Mouse (Mus musculus) liver, embryonic 11.5 days (tissue): ENCODE data around the gene Dnah17. TPM values are rescaled to one million over a fixed set of nuclear protein-coding genes. Genes with fewer than 3 reads are reported as not detected.

Experiments
- ATAC-seq: fragments of 200-750 bp; cut with Nextera tagmentation; replicated peaks from 2 replicates; pipeline ENCODE4 v1.8.0; 2017; ENCODE audit warnings: moderate number of reproducible peaks, mild to moderate bottlenecking, moderate TSS enrichment, moderate library complexity; ENCODE audit not compliant: low FRiP score
- DNase-seq: peaks from one replicate; pipeline ENCODE4 v3.0.0-alpha.2; 2017; ENCODE audit warnings: low spot score
- H3K27ac ChIP-seq: fragments of 300-500 bp; sonication (generic); 2 replicates; pipeline ENCODE4 v1.5.1; 2014; ENCODE audit warnings: mild to moderate bottlenecking, low read depth, low read length, control low read depth
- H3K27me3 ChIP-seq: fragments of 300-500 bp; sonication (generic); replicated peaks from 2 replicates; pipeline ENCODE4 v1.6.1; 2014; ENCODE audit warnings: low read length, mixed read lengths; ENCODE audit not compliant: control insufficient read depth, insufficient read depth
- H3K36me3 ChIP-seq: fragments of 300-500 bp; sonication (generic); 2 replicates; pipeline ENCODE4 v1.6.1; 2014; ENCODE audit warnings: mild to moderate bottlenecking, low read length, moderate library complexity, mixed read lengths; ENCODE audit not compliant: control insufficient read depth, insufficient read depth
- H3K4me1 ChIP-seq: fragments of 300-500 bp; sonication (generic); replicated peaks from 2 replicates; pipeline ENCODE4 v1.6.1; 2014; ENCODE audit warnings: low read length, mixed read lengths; ENCODE audit not compliant: control insufficient read depth, insufficient read depth
- H3K4me2 ChIP-seq: fragments of 300-500 bp; sonication (generic); 2 replicates; pipeline ENCODE4 v1.6.1; 2014; ENCODE audit warnings: mild to moderate bottlenecking, control low read depth, moderate library complexity
- H3K4me3 ChIP-seq: fragments of 300-500 bp; sonication (generic); 2 replicates; pipeline ENCODE4 v1.5.1; 2014; ENCODE audit warnings: low read depth, low read length, control low read depth
- H3K9ac ChIP-seq: fragments of 300-500 bp; sonication (generic); 2 replicates; pipeline ENCODE4 v1.6.1; 2014; ENCODE audit warnings: low read depth, low read length, control low read depth
- H3K9me3 ChIP-seq: fragments of 300-500 bp; sonication (generic); 2 replicates; pipeline ENCODE4 v1.6.1; 2016; ENCODE audit warnings: low read length, inconsistent platforms, mixed read lengths; ENCODE audit not compliant: control insufficient read depth
- WGBS: fragments of 180-500 bp; shearing (Covaris S2); extraction: QIAGEN DNeasy Blood & Tissue Kit; methylation state at CpG from one replicate; pipeline ENCODE4 v1.1.7; 2014; 5-methylcytosine and 5-hydroxymethylcytosine counted together
- polyA plus RNA-seq: library from polyadenylated mRNA; unstranded; fragments of >200 nt; fragmentation: Nextera tagmentation; extraction: Ambion mirVana; gene quantifications from 2 replicates; pipeline ENCODE4 v1.2.1, GENCODE M21; 2014

The Dnah17 gene
- polyA plus RNA-seq, 1 experiment from 2014 or later: 0.11 TPM

GRCm38 (mm10) chr11:118043293-118043907 is 87.0 kb downstream of the Dnah17 start:
- H3K9ac ChIP-seq: no peak overlapping the region
- WGBS: 54% methylated on average over 14 of the region's 14 CpGs
- no peaks in the 10 kb centered on the region for H3K36me3 ChIP-seq
- H3K27ac ChIP-seq: no peak overlapping the region
- H3K4me3 ChIP-seq: no peak overlapping the region
- DNase-seq (no peak), ATAC-seq (no peak)
- H3K9me3 ChIP-seq: no peaks in the 10 kb centered on the region
- H3K4me1 ChIP-seq: no peaks in the 10 kb centered on the region; the same call in 1 of the 2 replicates
- no peak overlapping the region for H3K4me2 ChIP-seq
- no peaks in the 10 kb centered on the region for H3K27me3 ChIP-seq

- no peak for ATAC-seq
- H3K36me3 ChIP-seq: no peaks in the 10 kb centered on the region
- no peak overlapping the region for H3K4me3 ChIP-seq
- DNase-seq: no peak
- no peak overlapping the region for H3K9ac ChIP-seq
- no peak overlapping the region for H3K27ac ChIP-seq
- H3K27me3 ChIP-seq: no peaks in the 10 kb centered on the region
- no peaks in the 10 kb centered on the region; the same call in 1 of the 2 replicates for H3K4me1 ChIP-seq
- WGBS: 86% methylated on average over 9 of the region's 9 CpGs
- H3K4me2 ChIP-seq: no peak overlapping the region
- H3K9me3 ChIP-seq: no peaks in the 10 kb centered on the region
Observed at GRCm38 (mm10) chr11:118042791-118043190, 87.6 kb downstream of the Dnah17 start.

- no peaks in the 10 kb centered on the region for H3K4me1 ChIP-seq
- H3K27ac ChIP-seq: no peak overlapping the region
- H3K9ac ChIP-seq: no peak overlapping the region
- no peaks in the 10 kb centered on the region for H3K9me3 ChIP-seq
- no peak overlapping the region for H3K4me2 ChIP-seq
- ATAC-seq (no peak), DNase-seq (no peak)
- no peaks in the 10 kb centered on the region for H3K27me3 ChIP-seq
- WGBS: 68% methylated on average over 9 of the region's 9 CpGs
- no peak overlapping the region for H3K4me3 ChIP-seq
- H3K36me3 ChIP-seq: no peaks in the 10 kb centered on the region
Observed at GRCm38 (mm10) chr11:118035068-118035467, 95.4 kb downstream of the Dnah17 start.

GRCm38 (mm10) chr11:118034395-118034794 is 96.0 kb downstream of the Dnah17 start:
- 73% methylated on average over 13 of the region's 13 CpGs for WGBS
- no peak overlapping the region for H3K27ac ChIP-seq

GRCm38 (mm10) chr11:118031134-118031533 is 99.3 kb downstream of the Dnah17 start:
- ATAC-seq: no peak
- H3K4me3 ChIP-seq: no peak overlapping the region
- WGBS: 85% methylated on average over 9 of the region's 9 CpGs
- no peak for DNase-seq
- no peak overlapping the region for H3K27ac ChIP-seq
- no peak overlapping the region for H3K9ac ChIP-seq
- no peaks in the 10 kb centered on the region for H3K4me1 ChIP-seq
- no peaks in the 10 kb centered on the region for H3K9me3 ChIP-seq
- no peak overlapping the region for H3K4me2 ChIP-seq
- peaks cover 2% of the 10 kb centered on the region; the same call in 1 of the 2 replicates for H3K36me3 ChIP-seq
- no peaks in the 10 kb centered on the region for H3K27me3 ChIP-seq

More at GRCm38 (mm10) chr11:118034395-118034794, 96.0 kb downstream of the Dnah17 start:
- Histone ChIP-seq H3K4me3 (no peak overlapping the region), H3K9ac (no peak overlapping the region), H3K4me1 (no peaks in the 10 kb centered on the region), H3K36me3 (no peaks in the 10 kb centered on the region), H3K27me3 (no peaks in the 10 kb centered on the region), H3K4me2 (no peak overlapping the region), H3K9me3 (no peaks in the 10 kb centered on the region)
- DNase-seq (no peak), ATAC-seq (no peak)

GRCm38 (mm10) chr11:118029170-118029569 is 101.3 kb downstream of the Dnah17 start:
- no peak overlapping the region for H3K4me2 ChIP-seq
- H3K4me3 ChIP-seq: no peak overlapping the region
- ATAC-seq: no peak
- H3K9ac ChIP-seq: no peak overlapping the region
- 91% methylated on average over 6 of the region's 6 CpGs for WGBS
- H3K9me3 ChIP-seq: no peaks in the 10 kb centered on the region
- H3K27ac ChIP-seq: no peak overlapping the region
- peaks cover 4% of the 10 kb centered on the region for H3K36me3 ChIP-seq
- DNase-seq: no peak
- no peaks in the 10 kb centered on the region for H3K27me3 ChIP-seq
- H3K4me1 ChIP-seq: no peaks in the 10 kb centered on the region

- 82% methylated on average over 2 of the region's 2 CpGs for WGBS
- DNase-seq: no peak
- Histone ChIP-seq H3K4me1 (no peaks in the 10 kb centered on the region), H3K27me3 (no peaks in the 10 kb centered on the region), H3K27ac (no peak overlapping the region), H3K4me2 (no peak overlapping the region), H3K9me3 (no peaks in the 10 kb centered on the region), H3K9ac (no peak overlapping the region), H3K36me3 (peaks cover 13% of the 10 kb centered on the region), H3K4me3 (no peak overlapping the region)
- ATAC-seq: no peak
Observed at GRCm38 (mm10) chr11:118024111-118024510, 106.3 kb downstream of the Dnah17 start.

GRCm38 (mm10) chr11:118023475-118023874 is 107.0 kb downstream of the Dnah17 start:
- ATAC-seq (no peak), DNase-seq (no peak)
- Histone ChIP-seq H3K27ac (no peak overlapping the region), H3K36me3 (peaks cover 16% of the 10 kb centered on the region), H3K4me3 (no peak overlapping the region), H3K27me3 (no peaks in the 10 kb centered on the region), H3K9me3 (no peaks in the 10 kb centered on the region), H3K4me2 (no peak overlapping the region), H3K9ac (no peak overlapping the region), H3K4me1 (no peaks in the 10 kb centered on the region)
- WGBS: 92% methylated on average over 7 of the region's 7 CpGs

- 0 out of 2 replicates have a peak, but pooled peaks have one; percentile 24 for ATAC-seq
- peaks cover 23% of the 10 kb centered on the region for H3K36me3 ChIP-seq
- 69% methylated on average over 1 of the region's 1 CpGs for WGBS
Observed at GRCm38 (mm10) chr11:118021806-118022205, 108.6 kb downstream of the Dnah17 start.

More at GRCm38 (mm10) chr11:118021806-118022205, 108.6 kb downstream of the Dnah17 start:
- no peak overlapping the region for H3K4me2 ChIP-seq
- H3K27ac ChIP-seq: no peak overlapping the region
- H3K4me3 ChIP-seq: no peak overlapping the region
- DNase-seq: no peak
- H3K9ac ChIP-seq: no peak overlapping the region
- no peaks in the 10 kb centered on the region for H3K27me3 ChIP-seq
- H3K4me1 ChIP-seq: no peaks in the 10 kb centered on the region
- 0 out of 2 replicates have a peak, but pooled peaks cover 3% of the 10 kb centered on the region for H3K9me3 ChIP-seq
